ENCODE assay signal across 27 mouse cellular contexts in the genomic region with DNA sequence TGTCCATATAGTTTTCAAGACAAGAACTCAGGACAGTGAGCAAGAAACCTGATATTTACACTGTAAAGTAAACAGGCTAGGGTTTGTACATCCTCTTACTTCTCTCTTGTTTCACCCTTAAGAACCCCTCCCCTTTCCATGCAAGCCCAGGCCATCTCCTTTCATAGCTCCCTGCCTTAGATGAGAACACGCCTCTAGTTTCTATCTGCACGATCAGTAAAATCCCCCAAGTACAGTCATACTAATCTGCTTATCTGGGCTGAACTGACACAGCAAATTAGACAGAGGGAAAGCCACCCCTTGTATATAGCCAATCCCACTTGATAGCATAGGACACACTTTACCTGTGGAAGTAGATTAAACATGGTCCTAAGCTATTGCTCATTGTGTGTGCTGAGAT. TPM values are rescaled to one million over a fixed set of nuclear protein-coding genes. Genes with fewer than 3 reads are reported as not detected.
A peak's percentile ranks its signal among the peaks of the same experiment; 100 is the strongest.
DNase-seq lines count a peak whose midpoint lies in the region; ATAC-seq and TF ChIP-seq lines count a peak whose summit lies in the region.
"Had no signal": no experiment of that assay in that cellular context is flagged by ENCODE, and none has a peak within 500 bp of the region (broad histone marks: within the 10 kb centered on the region; RNA-seq: fewer than 3 reads in every experiment).

No protein-coding gene starts in this region.

- no peak overlapping the region for H3K4me3 ChIP-seq in liver, embryonic 14.5 days (ENCODE audit: insufficient read depth in 1 of 2, low read depth in 2 of 2, low read length in 2 of 2)
- H3K4me3 ChIP-seq in liver, embryonic 11.5 days (ENCODE audit: low read depth, low read length): no peak overlapping the region
- no peak overlapping the region for H3K4me3 ChIP-seq in lung, postnatal 0 days (ENCODE audit: low read depth, low read length)
- no peak overlapping the region for H3K4me3 ChIP-seq in G1E (ENCODE audit: low read depth, low read length)
- H3K4me3 ChIP-seq: embryonic facial prominence, embryonic 12.5 days; embryonic facial prominence, embryonic 15.5 days; gastrocnemius, adult 2 months; heart, embryonic 12.5 days; heart, embryonic 15.5 days had no signal

- peak; percentile 26; the same call in 1 of the 2 replicates for ATAC-seq in liver, embryonic 14.5 days (ENCODE audit: insufficient read depth)
- no peak for ATAC-seq in liver, embryonic 11.5 days (replicated peaks; ENCODE audit: low FRiP score)
- peak; percentile 56 for ATAC-seq in lung, postnatal 0 days
- peak; percentile 75 for ATAC-seq in G1E (ENCODE audit: extremely low read depth, insufficient number of reproducible peaks, low FRiP score, poor library complexity, severe bottlenecking)
- ATAC-seq in activated CD4-positive, CD25-positive, alpha-beta regulatory T cell, adult 4 months: no peak
- ATAC-seq: CD4-positive, CD25-positive, alpha-beta regulatory T cell, adult 4 months; forebrain, embryonic 14.5 days; forebrain, postnatal 0 days; hindbrain, postnatal 0 days; Patski had no signal

- no peaks in the 10 kb centered on the region; the same call in none of the 2 replicates for H3K36me3 ChIP-seq in liver, embryonic 14.5 days (replicated peaks; ENCODE audit: control insufficient read depth, insufficient read depth, low read depth)
- H3K36me3 ChIP-seq in liver, embryonic 11.5 days (ENCODE audit: control insufficient read depth, insufficient read depth, low read length): peaks cover 6% of the 10 kb centered on the region; the same call in 1 of the 2 replicates
- no peaks in the 10 kb centered on the region for H3K36me3 ChIP-seq in lung, postnatal 0 days (ENCODE audit: insufficient read depth, low read length)
- peaks cover 59% of the 10 kb centered on the region for H3K36me3 ChIP-seq in G1E (replicated peaks)

- TF ChIP-seq CTCF in liver, embryonic 14.5 days (IDR thresholded peaks at IDR 0.05; ENCODE audit: low read depth): no peak
- TF ChIP-seq CTCF in lung, postnatal 0 days (IDR thresholded peaks at IDR 0.05): no peak
- no peak for TF ChIP-seq CTCF in G1E (IDR thresholded peaks at IDR 0.05; ENCODE audit: low read depth, low read length)

- DNase-seq in liver, embryonic 14.5 days (ENCODE audit: low read depth in 3 of 3, low spot score in 3 of 3): no peak
- no peak for DNase-seq in liver, embryonic 11.5 days (ENCODE audit: low spot score)
- peak; percentile 38 for DNase-seq in lung, postnatal 0 days (ENCODE audit: low spot score)
- no peak for DNase-seq in lung, postnatal 14 days
- no peak for DNase-seq in G1E (ENCODE audit: low spot score)
- DNase-seq in retina, postnatal 1 day: peak; percentile 55
- DNase-seq: adrenal gland, adult 2 months; cerebellum, adult 11 months; cerebellum, adult 2 months; cerebellum, adult 9-11 months; cerebellum, postnatal 25 days; forebrain, postnatal 0 days; gastrocnemius, adult 2 months; gastrocnemius, postnatal 14 days; heart, adult 11 months; heart, postnatal 10 days; heart, postnatal 4 days had no signal

- no peak overlapping the region for H3K27ac ChIP-seq in liver, embryonic 14.5 days
- H3K27ac ChIP-seq in liver, embryonic 11.5 days (ENCODE audit: low read depth, low read length): no peak overlapping the region
- H3K27ac ChIP-seq in lung, postnatal 0 days (ENCODE audit: low read length): no peak overlapping the region
- H3K27ac ChIP-seq: embryonic facial prominence, embryonic 12.5 days; embryonic facial prominence, embryonic 15.5 days; gastrocnemius, adult 2 months; heart, embryonic 15.5 days; hindbrain, embryonic 14.5 days; hindbrain, postnatal 0 days had no signal

- H3K9me3 ChIP-seq in liver, embryonic 14.5 days (ENCODE audit: control insufficient read depth, low read length): no peaks in the 10 kb centered on the region
- H3K9me3 ChIP-seq in liver, embryonic 11.5 days (ENCODE audit: control insufficient read depth, low read length): no peaks in the 10 kb centered on the region
- no peaks in the 10 kb centered on the region for H3K9me3 ChIP-seq in lung, postnatal 0 days (ENCODE audit: low read length)
- no peaks in the 10 kb centered on the region for H3K9me3 ChIP-seq in G1E (replicated peaks)
- H3K9me3 ChIP-seq: embryonic facial prominence, embryonic 12.5 days; embryonic facial prominence, embryonic 15.5 days; heart, embryonic 12.5 days; heart, embryonic 15.5 days had no signal

- H3K4me1 ChIP-seq in liver, embryonic 14.5 days (replicated peaks; ENCODE audit: control insufficient read depth in 2 of 2, insufficient read depth in 2 of 2, low read length in 1 of 2): peaks cover 0 to 11% of the 10 kb centered on the region in 2 experiments; a peak in 2 of 4 replicates
- 0 out of 2 replicates have a peak, but pooled peaks cover 7% of the 10 kb centered on the region for H3K4me1 ChIP-seq in liver, embryonic 11.5 days (replicated peaks; ENCODE audit: control insufficient read depth, insufficient read depth, low read length)
- no peaks in the 10 kb centered on the region; the same call in 1 of the 2 replicates for H3K4me1 ChIP-seq in lung, postnatal 0 days (ENCODE audit: insufficient read depth, low read depth, low read length)
- H3K4me1 ChIP-seq in G1E (ENCODE audit: insufficient read depth, low read depth, low read length): peaks cover 63% of the 10 kb centered on the region
- H3K4me1 ChIP-seq: embryonic facial prominence, embryonic 12.5 days; embryonic facial prominence, embryonic 15.5 days had no signal

- no peak overlapping the region for H3K9ac ChIP-seq in liver, embryonic 14.5 days (replicated peaks)
- no peak overlapping the region for H3K9ac ChIP-seq in liver, embryonic 11.5 days (ENCODE audit: low read depth, low read length)
- no peak overlapping the region for H3K9ac ChIP-seq in lung, postnatal 0 days (replicated peaks; ENCODE audit: low read depth)
- H3K9ac ChIP-seq: embryonic facial prominence, embryonic 12.5 days; embryonic facial prominence, embryonic 15.5 days; forebrain, postnatal 0 days; heart, embryonic 12.5 days; heart, embryonic 15.5 days; hindbrain, embryonic 14.5 days had no signal

- no peak for TF ChIP-seq EP300 in liver, embryonic 14.5 days (IDR thresholded peaks at IDR 0.05; ENCODE audit: low read depth)
- TF ChIP-seq EP300 in lung, postnatal 0 days (IDR thresholded peaks at IDR 0.05): no peak

- H3K4me2 ChIP-seq in liver, embryonic 14.5 days (ENCODE audit: low read depth): no peak overlapping the region
- H3K4me2 ChIP-seq in liver, embryonic 11.5 days: no peak overlapping the region
- H3K4me2 ChIP-seq in lung, postnatal 0 days (replicated peaks; ENCODE audit: low read depth, low read length): no peak overlapping the region
- H3K4me2 ChIP-seq: embryonic facial prominence, embryonic 12.5 days; embryonic facial prominence, embryonic 15.5 days; heart, embryonic 12.5 days; heart, embryonic 15.5 days; hindbrain, embryonic 14.5 days had no signal

- no peaks in the 10 kb centered on the region for H3K27me3 ChIP-seq in liver, embryonic 14.5 days (ENCODE audit: control insufficient read depth, insufficient read depth, low read length)
- H3K27me3 ChIP-seq in liver, embryonic 11.5 days (replicated peaks; ENCODE audit: control insufficient read depth, insufficient read depth, low read length): no peaks in the 10 kb centered on the region
- no peaks in the 10 kb centered on the region for H3K27me3 ChIP-seq in lung, postnatal 0 days (replicated peaks; ENCODE audit: insufficient read depth, low read length)
- no peaks in the 10 kb centered on the region for H3K27me3 ChIP-seq in G1E (ENCODE audit: insufficient read depth, low read length)
- H3K27me3 ChIP-seq: embryonic facial prominence, embryonic 12.5 days; embryonic facial prominence, embryonic 15.5 days; heart, embryonic 12.5 days; heart, embryonic 15.5 days; Patski had no signal

- 34% methylated on average over 2 of the region's 2 CpGs for WGBS in liver, embryonic 14.5 days (ENCODE audit: insufficient replicate concordance)
- WGBS in liver, embryonic 11.5 days: 68% methylated on average over 2 of the region's 2 CpGs
- WGBS in lung, postnatal 0 days: 39% methylated on average over 2 of the region's 2 CpGs

RNA-seq across cellular contexts. Expression of a gene that starts 23.2 kb away (rescaled TPM):
- 3.9 and 5.0 TPM in 2 replicates for polyA plus RNA-seq in liver, embryonic 14.5 days (2012; rRNA removed)
- 6.9 and 7.3 TPM in 2 replicates for polyA plus RNA-seq in liver, embryonic 14.5 days (2014; fragmentation: Nextera tagmentation; extraction: Ambion mirVana)
- 14.1 and 15.5 TPM in 2 replicates for polyA plus RNA-seq in liver, embryonic 11.5 days (2014; fragmentation: Nextera tagmentation; extraction: Ambion mirVana)
- 15.4 and 17.6 TPM in 2 replicates for polyA plus RNA-seq in lung, postnatal 0 days (2015; fragmentation: Nextera tagmentation; extraction: Ambion mirVana)
- total RNA-seq in G1E (2014; fragmentation: Nextera tagmentation): 16.7 and 18.6 TPM in 2 replicates
- 18.2 and 19.1 TPM in 2 replicates for total RNA-seq in G1E (2017)
- polyA plus RNA-seq in G1E (2012): 6.2 and 7.3 TPM in 2 replicates
- 1 to 10 TPM; 6.6 to 7.1 TPM for polyA plus RNA-seq in activated CD4-positive, CD25-positive, alpha-beta regulatory T cell, adult 4 months (2017; shearing (Covaris generic))

RNA-seq across cellular contexts. Expression of a gene that starts 23.2 kb away (rescaled TPM):
- 8.1 and 12.0 TPM in 2 replicates for polyA plus RNA-seq in liver, embryonic 14.5 days (2012; rRNA removed)
- polyA plus RNA-seq in liver, embryonic 14.5 days (2014; fragmentation: Nextera tagmentation; extraction: Ambion mirVana): 17.1 and 17.9 TPM in 2 replicates
- polyA plus RNA-seq in liver, embryonic 11.5 days (2014; fragmentation: Nextera tagmentation; extraction: Ambion mirVana): 25.7 and 29.2 TPM in 2 replicates
- 14.7 and 16.7 TPM in 2 replicates for polyA plus RNA-seq in lung, postnatal 0 days (2015; fragmentation: Nextera tagmentation; extraction: Ambion mirVana)
- total RNA-seq in G1E (2014; fragmentation: Nextera tagmentation) (72.8 and 76.8 TPM in 2 replicates), G1E (2017) (32.4 and 32.8 TPM in 2 replicates)
- polyA plus RNA-seq in G1E (2012): 2.3 and 4.2 TPM in 2 replicates
- 1 to 10 TPM; 8.4 to 9.7 TPM for polyA plus RNA-seq in activated CD4-positive, CD25-positive, alpha-beta regulatory T cell, adult 4 months (2017; shearing (Covaris generic))

Comparison
In these comparisons a context has a peak if more than half of its experiments do, and no peak if none do; other contexts are left out.
1. ATAC-seq: peak in liver, embryonic 14.5 days (single experiment), lung, postnatal 0 days (single experiment) and G1E (single experiment); none in liver, embryonic 11.5 days (single experiment) and activated CD4-positive, CD25-positive, alpha-beta regulatory T cell, adult 4 months (single experiment).
2. DNase-seq: peak in lung, postnatal 0 days (single experiment) and retina, postnatal 1 day (single experiment); none in liver, embryonic 14.5 days (0 of 3), liver, embryonic 11.5 days (single experiment), lung, postnatal 14 days (single experiment) and G1E (single experiment).